Mouse (Mus musculus) G1E (cell line): ENCODE data around the gene Otop3.

Source experiments
- CTCF ChIP-seq: IDR thresholded peaks from 2 replicates; pipeline ENCODE4 v1.5.1; 2012; ENCODE audit warnings: low read depth, low read length, inconsistent platforms, mixed read lengths
- GATA1 ChIP-seq: IDR thresholded peaks from 2 replicates; pipeline ENCODE4 v1.6.1; 2012; ENCODE audit warnings: borderline replicate concordance, low read length, inconsistent platforms, mixed read lengths
- GATA2 ChIP-seq: IDR thresholded peaks from 2 replicates; pipeline ENCODE4 v1.6.1; 2012; ENCODE audit warnings: low read depth, low read length, inconsistent platforms, borderline replicate concordance
- TAL1 ChIP-seq: conservative IDR thresholded peaks from 2 replicates; pipeline ENCODE4 v1.6.1; 2012; ENCODE audit warnings: low read depth, low read length, inconsistent platforms, mixed read lengths

DNA sequence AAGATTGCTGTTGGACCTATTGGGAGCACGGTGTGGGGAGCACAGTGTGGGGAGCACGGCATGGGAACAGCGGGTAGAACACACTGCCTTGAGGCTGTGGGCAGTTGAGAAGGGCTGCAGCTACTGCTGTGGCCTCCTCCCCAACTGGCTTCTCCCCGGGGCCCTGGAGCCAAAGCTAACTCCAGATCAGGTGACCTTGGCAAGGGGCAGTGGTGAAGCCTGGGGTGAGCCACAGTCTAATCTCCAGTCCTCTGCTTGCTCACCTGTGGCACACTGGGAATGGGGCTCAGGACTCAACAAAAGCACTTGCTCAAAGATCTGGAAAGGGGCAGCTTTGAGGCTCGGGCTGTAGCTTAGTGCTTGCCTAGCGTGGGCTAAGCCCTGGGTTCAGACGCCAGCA is 17.3 kb upstream of the Otop3 start:
- TF ChIP-seq CTCF = no peak
- TF ChIP-seq GATA2 = no peak
- TF ChIP-seq GATA1 = no peak
- no peak for TF ChIP-seq TAL1
